Mouse (Mus musculus): Measurements from ENCODE around the gene Rcan1.

DNA sequence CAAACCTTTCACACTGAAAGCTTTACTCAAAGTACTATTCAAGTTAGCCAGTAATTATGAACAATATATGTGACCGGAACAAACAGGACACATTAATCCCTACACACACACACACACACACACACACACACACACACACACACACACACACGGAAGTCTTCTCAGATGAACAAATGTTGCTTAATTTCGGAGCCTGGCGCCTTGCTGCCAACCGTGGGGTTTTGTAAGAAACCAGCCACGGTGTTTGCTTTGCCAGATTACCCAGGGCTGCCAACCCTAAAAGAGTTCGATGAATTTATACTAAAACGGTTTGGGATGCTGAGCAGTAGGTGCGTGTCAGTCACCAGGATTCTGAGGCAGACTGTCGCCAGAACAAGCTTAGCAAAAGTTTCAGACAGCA, 69.5 kb downstream of the Rcan1 start:
- TF ChIP-seq POLR2A (IDR thresholded peaks at IDR 0.05; ENCODE audit: borderline replicate concordance, extremely low read depth, low read depth, low read length) (no peak), CTCF (IDR thresholded peaks at IDR 0.05; ENCODE audit: insufficient read depth, low read length) (no peak)

Measured in lung, adult 2 months (tissue).